Mouse (Mus musculus) MEL (cell line): ENCODE measurements at regions not wholly inside any gene's neighbourhood (a gene's known extent, or its start where the extent isn't known, plus 50 kb on each side); places are given as distances from the start of the nearest gene placed in this dataset.

Source experiments
- CTCF ChIP-seq, 3 experiments: IDR thresholded peaks in 2 of 3; conservative IDR thresholded peaks in 1 of 3; 2 replicates each; pipeline ENCODE4 v1.5.1; 2011 to 2012; ENCODE audit warnings: low read length in 3 of 3, low read depth in 2 of 3, mild to moderate bottlenecking in 2 of 3, improper control_type of control experiment in 1 of 3, inconsistent platforms in 1 of 3, mixed read lengths in 1 of 3, moderate library complexity in 1 of 3; ENCODE audit not compliant: control insufficient read depth in 1 of 3, insufficient read depth in 1 of 3, poor library complexity in 1 of 3, severe bottlenecking in 1 of 3
- E2F4 ChIP-seq: IDR thresholded peaks from 2 replicates; pipeline ENCODE4 v1.6.1; 2011; ENCODE audit warnings: low read depth, low read length, improper control_type of control experiment, borderline replicate concordance
- EP300 ChIP-seq, 2 experiments: IDR thresholded peaks; 2 replicates each; pipeline ENCODE4 v1.6.1; 2011; ENCODE audit warnings: improper control_type of control experiment in 2 of 2, low read length in 2 of 2, low read depth in 1 of 2, mild to moderate bottlenecking in 1 of 2
- MAFK ChIP-seq: IDR thresholded peaks from 2 replicates; pipeline ENCODE4 v1.6.1; 2011; ENCODE audit warnings: low read depth, mild to moderate bottlenecking, low read length, improper control_type of control experiment, borderline replicate concordance
- MAZ ChIP-seq: IDR thresholded peaks from 2 replicates; pipeline ENCODE4 v1.6.1; 2012; ENCODE audit warnings: low read depth, mild to moderate bottlenecking, inconsistent platforms, low read length, improper control_type of control experiment
- NRF1 ChIP-seq: IDR thresholded peaks from 2 replicates; pipeline ENCODE4 v1.6.1; 2014; ENCODE audit warnings: low read depth, mild to moderate bottlenecking, inconsistent platforms, low read length, improper control_type of control experiment, moderate library complexity; ENCODE audit not compliant: poor library complexity, insufficient read depth, severe bottlenecking
- POLR2A ChIP-seq, 2 experiments: IDR thresholded peaks; 2 replicates each; pipeline ENCODE4 v1.6.1; 2011 to 2012; ENCODE audit warnings: low read length in 2 of 2, mild to moderate bottlenecking in 2 of 2, control low read depth in 1 of 2, improper control_type of control experiment in 1 of 2, low read depth in 1 of 2, moderate library complexity in 1 of 2; ENCODE audit not compliant: control insufficient read depth in 1 of 2, insufficient read depth in 1 of 2, poor library complexity in 1 of 2
- RCOR1 ChIP-seq: IDR thresholded peaks from 2 replicates; pipeline ENCODE4 v1.6.1; 2012; ENCODE audit warnings: low read depth, mild to moderate bottlenecking, inconsistent platforms, low read length, improper control_type of control experiment
- ZKSCAN1 ChIP-seq: IDR thresholded peaks from 2 replicates; pipeline ENCODE4 v1.6.1; 2012; ENCODE audit warnings: low read depth, mild to moderate bottlenecking, inconsistent platforms, low read length, improper control_type of control experiment, moderate library complexity
- ZNF384 ChIP-seq: IDR thresholded peaks from 2 replicates; pipeline ENCODE4 v1.6.1; 2012; ENCODE audit warnings: low read depth, mild to moderate bottlenecking, inconsistent platforms, low read length, improper control_type of control experiment

DNA sequence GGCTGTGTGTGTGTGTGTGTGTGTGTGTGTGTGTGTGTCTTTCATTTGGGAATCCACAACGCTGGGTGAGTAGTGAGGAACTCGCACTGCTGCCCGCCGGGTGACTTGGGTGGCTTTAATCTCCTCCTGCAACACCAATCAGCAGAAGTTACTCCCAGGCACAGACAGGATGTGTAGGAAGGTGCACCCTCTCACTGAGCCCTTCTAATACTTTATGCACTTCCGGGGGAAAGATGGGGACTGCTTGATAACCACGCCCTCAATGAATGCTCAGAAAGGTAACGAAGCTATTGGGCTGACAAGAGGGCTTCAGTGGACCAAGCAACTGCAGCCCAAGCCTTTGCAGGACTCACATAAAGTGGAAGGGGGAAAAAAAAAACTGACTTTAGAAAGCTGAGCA lies 139.6 kb upstream of the Mdm1 start:
- TF ChIP-seq CTCF (IDR thresholded peaks at IDR 0.05 in 2 of 3, conservative IDR thresholded peaks at IDR 0.05 in 1 of 3; ENCODE audit: control insufficient read depth in 1 of 3, insufficient read depth in 1 of 3, low read depth in 2 of 3, low read length in 3 of 3, poor library complexity in 1 of 3, severe bottlenecking in 1 of 3) (no peak), EP300 (IDR thresholded peaks at IDR 0.05; ENCODE audit: low read depth in 1 of 2, low read length in 2 of 2) (no peak), RCOR1 (no peak), POLR2A (IDR thresholded peaks at IDR 0.05; ENCODE audit: control insufficient read depth in 1 of 2, insufficient read depth in 1 of 2, low read depth in 1 of 2, low read length in 2 of 2, poor library complexity in 1 of 2) (no peak), ZNF384 (no peak), E2F4 (no peak), MAFK (no peak), NRF1 (no peak), MAZ (no peak), ZKSCAN1 (no peak)
